Mouse (Mus musculus) ES-E14 (cell line): ENCODE results near the gene Msmb. TPM values are rescaled to one million over a fixed set of nuclear protein-coding genes. Genes with fewer than 3 reads are reported as not detected.

Experiments
- DNase-seq: peaks from one replicate; pipeline ENCODE4 v3.0.0-alpha.2; 2013; ENCODE audit warnings: low read depth, low spot score
- H3K27ac ChIP-seq: 2 replicates; pipeline ENCODE4 v1.5.1; 2012; ENCODE audit warnings: low read depth, mild to moderate bottlenecking, low read length, moderate library complexity, mixed read lengths; ENCODE audit not compliant: poor library complexity, insufficient read depth, severe bottlenecking
- H3K36me3 ChIP-seq: 2 replicates; pipeline ENCODE4 v1.6.1; 2012; ENCODE audit warnings: mild to moderate bottlenecking, low read length, moderate library complexity, mixed read lengths; ENCODE audit not compliant: control insufficient read depth, poor library complexity, insufficient read depth, severe bottlenecking
- H3K4me1 ChIP-seq, 2 experiments: fragments of 150-350 bp in 1 of 2; sonication (generic) in 1 of 2; 2 replicates each; pipeline ENCODE4 v1.6.1; 2012; ENCODE audit warnings: low read length in 2 of 2, mild to moderate bottlenecking in 1 of 2, mixed read lengths in 1 of 2; ENCODE audit not compliant: control insufficient read depth in 2 of 2, insufficient read depth in 2 of 2, poor library complexity in 1 of 2
- H3K4me3 ChIP-seq, 2 experiments: fragments of 150-350 bp in 1 of 2; sonication (generic) in 1 of 2; 2 replicates each; pipeline ENCODE4 v1.5.1; 2012; ENCODE audit warnings: low read length in 2 of 2, low read depth in 1 of 2, mild to moderate bottlenecking in 1 of 2, mixed read lengths in 1 of 2; ENCODE audit not compliant: insufficient read depth in 1 of 2, poor library complexity in 1 of 2, severe bottlenecking in 1 of 2
- H3K9ac ChIP-seq: 2 replicates; pipeline ENCODE4 v1.6.1; 2012; ENCODE audit warnings: low read depth, mild to moderate bottlenecking, low read length, mixed read lengths; ENCODE audit not compliant: poor library complexity, insufficient read depth, severe bottlenecking
- H3K9me3 ChIP-seq: fragments of 150-350 bp; sonication (generic); 2 replicates; pipeline ENCODE4 v1.6.1; 2012; ENCODE audit warnings: low read depth, mild to moderate bottlenecking, low read length; ENCODE audit not compliant: control insufficient read depth, insufficient read depth
- CHD2 ChIP-seq: IDR thresholded peaks from 2 replicates; pipeline ENCODE4 v1.6.1; 2014; ENCODE audit warnings: mild to moderate bottlenecking, low read depth, low read length, inconsistent platforms
- HCFC1 ChIP-seq: IDR thresholded peaks from 2 replicates; pipeline ENCODE4 v1.6.1; 2012; ENCODE audit warnings: low read length, inconsistent platforms, borderline replicate concordance; ENCODE audit not compliant: insufficient read depth
- MAFK ChIP-seq: IDR thresholded peaks from 2 replicates; pipeline ENCODE4 v1.6.1; 2014; ENCODE audit warnings: mild to moderate bottlenecking, low read depth, low read length, inconsistent platforms; ENCODE audit not compliant: insufficient read depth
- ZC3H11A ChIP-seq: IDR thresholded peaks from 2 replicates; pipeline ENCODE4 v1.6.1; 2012; ENCODE audit warnings: low read depth, mild to moderate bottlenecking, inconsistent platforms, low read length, borderline replicate concordance
- ZNF384 ChIP-seq: IDR thresholded peaks from 2 replicates; pipeline ENCODE4 v1.6.1; 2012; ENCODE audit warnings: low read depth, low read length, inconsistent platforms
- in situ Hi-C, 2 experiments: fragments of 600-800 bp; cut with MboI; formaldehyde crosslinking; loops; one replicate each; pipeline ENCODE4 v1.15.1; 2025; ENCODE audit warnings: low sequenced_read_pairs in 2 of 2, inconsistent platforms in 1 of 2; ENCODE audit not compliant: unreplicated experiment in 2 of 2
- total RNA-seq: library from RNA; depleted of rRNA; stranded (reverse); fragments of 300-350 nt; gene quantifications from 2 replicates; pipeline ENCODE4 v1.2.3, GENCODE M21; 2012

The Msmb gene
- total RNA-seq, 1 experiment, result not detected

DNA sequence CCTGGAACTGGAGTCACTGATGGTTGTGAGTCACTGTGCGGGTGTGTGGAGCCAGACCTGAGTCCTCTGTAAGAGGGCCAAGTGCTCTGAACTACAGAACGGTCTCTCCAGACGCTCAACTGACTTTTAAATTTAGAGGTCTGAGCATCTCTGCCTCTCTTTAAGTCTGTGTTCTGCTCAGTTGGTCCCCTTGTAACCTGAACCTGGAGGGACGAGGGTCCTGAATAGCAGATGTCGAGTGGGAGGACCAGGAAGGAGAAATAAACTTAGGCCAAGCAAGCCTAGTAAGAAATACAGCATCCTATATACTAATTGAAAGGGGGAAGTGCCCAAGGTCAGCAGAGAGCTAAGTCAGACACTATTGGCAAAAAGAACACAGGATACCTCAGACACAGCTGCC, 45.1 kb upstream of the Msmb start:
- in situ Hi-C loops, result no loop called here

DNA sequence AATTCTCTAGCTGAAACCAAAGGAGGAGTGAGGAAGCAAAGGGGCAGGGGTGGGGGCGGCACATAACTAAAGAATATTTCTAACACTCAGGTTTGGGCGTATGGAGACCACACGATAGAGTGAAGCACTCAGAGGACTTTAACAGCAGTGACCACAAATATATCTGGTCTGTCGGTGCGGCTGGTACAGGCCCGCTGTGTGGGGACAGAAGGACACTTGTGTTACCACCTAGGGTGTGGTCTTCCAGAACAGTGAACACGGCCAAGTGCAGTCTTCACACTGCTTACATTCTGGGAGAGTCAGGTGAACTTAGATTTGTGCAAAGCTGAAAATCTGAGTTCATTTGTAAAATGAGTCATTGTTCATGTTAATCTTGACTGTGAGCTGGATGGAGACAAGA, 44.1 kb upstream of the Msmb start:
- Histone ChIP-seq H3K9me3 (no peaks in the 10 kb centered on the region), H3K4me3 (no peak overlapping the region), H3K4me1 (peaks cover 0 to 2% of the 10 kb centered on the region in 2 experiments; a peak in 1 of 4 replicates), H3K36me3 (peaks cover 66% of the 10 kb centered on the region), H3K9ac (no peak overlapping the region), H3K27ac (no peak overlapping the region)
- no peak for DNase-seq
- in situ Hi-C loops, result no loop called here
- no peak for TF ChIP-seq CHD2
- no peak for TF ChIP-seq HCFC1
- TF ChIP-seq MAFK, result no peak
- no peak for TF ChIP-seq ZNF384
- no peak for TF ChIP-seq ZC3H11A

More for the DNA sequence above, 45.1 kb upstream of the Msmb start:
- Histone ChIP-seq H3K9ac (no peak overlapping the region), H3K4me1 (no peaks in the 10 kb centered on the region), H3K27ac (no peak overlapping the region), H3K36me3 (peaks cover 64% of the 10 kb centered on the region), H3K4me3 (no peak overlapping the region), H3K9me3 (no peaks in the 10 kb centered on the region)
- TF ChIP-seq CHD2 (no peak), MAFK (no peak), ZC3H11A (no peak), ZNF384 (no peak), HCFC1 (no peak)
- no peak for DNase-seq

DNA sequence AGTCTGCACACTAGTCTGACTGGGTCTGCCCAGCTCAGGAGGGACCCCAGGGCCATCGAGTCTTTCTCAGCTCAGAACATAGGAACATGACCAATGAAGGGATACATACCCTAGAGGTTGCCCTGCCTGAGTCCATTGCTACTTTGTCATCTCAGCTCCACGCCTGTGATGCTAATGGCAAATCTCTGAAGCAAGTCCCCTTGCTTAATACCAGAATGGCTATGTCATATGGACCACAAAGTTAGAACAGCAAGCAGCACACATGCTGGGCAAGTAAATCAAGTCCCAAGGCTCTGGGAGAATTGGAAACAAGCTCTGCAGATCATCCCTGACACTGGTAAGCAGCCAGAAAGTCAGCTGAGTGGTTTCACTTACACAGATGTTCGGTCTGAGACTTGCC, 42.9 kb upstream of the Msmb start:
- Histone ChIP-seq H3K9ac (no peak overlapping the region), H3K9me3 (no peaks in the 10 kb centered on the region), H3K36me3 (peaks cover 57% of the 10 kb centered on the region), H3K4me1 (peaks cover 0 to 6% of the 10 kb centered on the region in 2 experiments; a peak in 1 of 4 replicates), H3K4me3 (no peak overlapping the region), H3K27ac (no peak overlapping the region)
- DNase-seq, result no peak
- in situ Hi-C loops, result no loop called here
- no peak for TF ChIP-seq ZC3H11A

DNA sequence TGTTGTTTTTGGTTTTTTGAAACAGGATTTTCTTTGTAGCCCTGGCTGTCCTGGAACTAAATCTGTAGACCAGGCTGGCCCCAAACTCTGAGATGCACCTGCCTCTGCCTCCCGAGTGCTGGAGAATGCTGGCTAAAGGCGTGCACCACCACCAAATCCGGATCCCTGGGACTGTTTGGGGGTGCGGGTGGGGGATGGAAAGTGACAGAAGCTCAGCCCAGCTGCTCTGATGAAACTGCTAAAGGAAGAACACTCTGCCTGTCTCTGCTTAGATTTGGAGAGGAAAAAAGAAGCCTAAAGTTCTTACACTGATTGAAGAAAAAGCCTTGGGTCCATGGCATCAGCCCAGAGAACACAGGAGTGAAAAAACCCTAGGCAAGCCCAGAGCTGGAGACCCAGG, 38.3 kb upstream of the Msmb start:
- H3K36me3 ChIP-seq, result peaks cover 27% of the 10 kb centered on the region
- in situ Hi-C loops, result no loop called here
- no peaks in the 10 kb centered on the region for H3K9me3 ChIP-seq
- DNase-seq, result no peak
- no peak for TF ChIP-seq CHD2
- TF ChIP-seq ZC3H11A, result no peak
- no peak for TF ChIP-seq ZNF384
- TF ChIP-seq HCFC1, result no peak
- no peak for TF ChIP-seq MAFK
- H3K27ac ChIP-seq, result peak overlapping the region; percentile 30; the same call in 1 of the 2 replicates
- peaks cover 0 to 20% of the 10 kb centered on the region in 2 experiments; a peak in 3 of 4 replicates for H3K4me1 ChIP-seq
- no peak overlapping the region for H3K9ac ChIP-seq
- H3K4me3 ChIP-seq, result no peak overlapping the region

DNA sequence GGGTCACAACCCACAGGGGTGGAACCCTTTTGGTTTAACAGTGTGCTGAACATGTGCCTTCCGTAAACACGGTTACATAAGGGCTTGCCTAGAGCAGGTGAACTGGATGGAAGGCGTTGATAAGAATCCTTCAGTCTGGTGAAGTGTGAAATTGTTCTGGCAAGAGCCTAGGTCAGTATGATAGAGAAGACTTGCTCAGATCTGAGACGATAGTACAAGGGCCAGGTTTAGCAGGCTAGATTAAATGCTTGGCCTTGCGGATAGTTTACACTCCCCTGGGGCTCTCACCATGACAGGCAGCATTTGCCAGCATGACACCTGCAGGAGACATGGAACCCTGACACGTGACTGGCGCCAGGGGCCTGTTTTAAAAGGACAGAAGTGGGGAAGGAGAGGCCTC, 36.2 kb upstream of the Msmb start:
- no peak for TF ChIP-seq HCFC1
- no peak for TF ChIP-seq ZNF384
- TF ChIP-seq MAFK, result no peak
- TF ChIP-seq CHD2, result no peak
- no peak for TF ChIP-seq ZC3H11A
- Histone ChIP-seq H3K27ac (peak overlapping the region; percentile 14; the same call in 1 of the 2 replicates), H3K9me3 (no peaks in the 10 kb centered on the region), H3K4me1 (peaks cover 0 to 20% of the 10 kb centered on the region in 2 experiments; a peak in 3 of 4 replicates), H3K36me3 (peaks cover 9% of the 10 kb centered on the region), H3K4me3 (no peak overlapping the region), H3K9ac (peak overlapping the region; percentile 14; the same call in 1 of the 2 replicates)
- in situ Hi-C loops, result no loop called here
- no peak for DNase-seq
